Mouse (Mus musculus) midbrain, embryonic 15.5 days (tissue): ENCODE data around the gene Fggy. TPM values are rescaled to one million over a fixed set of nuclear protein-coding genes. Genes with fewer than 3 reads are reported as not detected.
A peak's percentile ranks its signal among the peaks of the same experiment; 100 is the strongest.

Experiments
- ATAC-seq: fragments of 200-750 bp; cut with Nextera tagmentation; replicated peaks from 2 replicates; pipeline ENCODE4 v1.8.0; 2017; ENCODE audit warnings: moderate TSS enrichment
- H3K27ac ChIP-seq: fragments of 300-500 bp; sonication (generic); 2 replicates; pipeline ENCODE4 v1.5.1; 2015; ENCODE audit warnings: mild to moderate bottlenecking, inconsistent platforms
- H3K27me3 ChIP-seq: fragments of 300-500 bp; sonication (generic); replicated peaks from 2 replicates; pipeline ENCODE4 v1.6.1; 2015; ENCODE audit warnings: inconsistent platforms
- H3K36me3 ChIP-seq: fragments of 300-500 bp; sonication (generic); replicated peaks from 2 replicates; pipeline ENCODE4 v1.6.1; 2015; ENCODE audit warnings: inconsistent platforms
- H3K4me1 ChIP-seq: fragments of 300-500 bp; sonication (generic); 2 replicates; pipeline ENCODE4 v1.6.1; 2015; ENCODE audit warnings: inconsistent platforms
- H3K4me2 ChIP-seq: fragments of 300-500 bp; sonication (generic); 2 replicates; pipeline ENCODE4 v1.6.1; 2015; ENCODE audit warnings: inconsistent platforms, mild to moderate bottlenecking, moderate library complexity
- H3K4me3 ChIP-seq: fragments of 300-500 bp; sonication (generic); 2 replicates; pipeline ENCODE4 v1.5.1; 2015; ENCODE audit warnings: mild to moderate bottlenecking, inconsistent platforms
- H3K9ac ChIP-seq: fragments of 300-500 bp; sonication (generic); 2 replicates; pipeline ENCODE4 v1.6.1; 2015; ENCODE audit warnings: mild to moderate bottlenecking, inconsistent platforms
- H3K9me3 ChIP-seq: fragments of 300-500 bp; sonication (generic); 2 replicates; pipeline ENCODE4 v1.6.1; 2016; ENCODE audit warnings: inconsistent platforms
- WGBS: fragments of 180-500 bp; shearing (Covaris S2); methylation state at CpG from one replicate; pipeline ENCODE4 v1.1.7; 2015; ENCODE audit warnings: mixed read lengths; 5-methylcytosine and 5-hydroxymethylcytosine counted together
- polyA plus RNA-seq: library from polyadenylated mRNA; unstranded; fragments of >200 nt; fragmentation: Nextera tagmentation; extraction: Ambion mirVana; gene quantifications from 2 replicates; pipeline ENCODE4 v1.2.1, GENCODE M21; 2015

Fggy gene
- polyA plus RNA-seq, 1 experiment from 2014 or later, result 7.8 TPM

- Histone ChIP-seq H3K27ac (no peak overlapping the region), H3K4me1 (peaks cover 8% of the 10 kb centered on the region), H3K36me3 (no peaks in the 10 kb centered on the region), H3K9ac (no peak overlapping the region), H3K27me3 (no peaks in the 10 kb centered on the region), H3K4me3 (no peak overlapping the region), H3K4me2 (no peak overlapping the region), H3K9me3 (no peaks in the 10 kb centered on the region)
- no peak for ATAC-seq
- WGBS, result 92% methylated on average over 4 of the region's 4 CpGs
Measured at GRCm38 (mm10) chr4:95920448-95920847, 363.1 kb downstream of the Fggy start.

GRCm38 (mm10) chr4:95924210-95925184 lies 367.2 kb downstream of the Fggy start:
- Histone ChIP-seq H3K4me2 (0 out of 2 replicates have a peak overlapping the region, but pooled peaks have one; percentile 19), H3K27me3 (no peaks in the 10 kb centered on the region), H3K4me3 (no peak overlapping the region), H3K9ac (no peak overlapping the region), H3K27ac (no peak overlapping the region), H3K36me3 (no peaks in the 10 kb centered on the region), H3K4me1 (peaks cover 2% of the 10 kb centered on the region; the same call in 1 of the 2 replicates), H3K9me3 (no peaks in the 10 kb centered on the region)
- ATAC-seq, result peak; percentile 90
- 12% methylated on average over 7 of the region's 7 CpGs for WGBS

- H3K4me3 ChIP-seq, result no peak overlapping the region
- peaks cover 2% of the 10 kb centered on the region; the same call in 1 of the 2 replicates for H3K4me1 ChIP-seq
- no peak overlapping the region for H3K4me2 ChIP-seq
- WGBS, result 89% methylated on average over 1 of the region's 1 CpGs
- no peaks in the 10 kb centered on the region for H3K36me3 ChIP-seq
- no peaks in the 10 kb centered on the region for H3K27me3 ChIP-seq
- H3K27ac ChIP-seq, result no peak overlapping the region
- H3K9ac ChIP-seq, result no peak overlapping the region
- H3K9me3 ChIP-seq, result no peaks in the 10 kb centered on the region
- no peak for ATAC-seq
Measured at GRCm38 (mm10) chr4:95928846-95929245, 371.5 kb downstream of the Fggy start.

- Histone ChIP-seq H3K27me3 (no peaks in the 10 kb centered on the region), H3K27ac (no peak overlapping the region), H3K9me3 (no peaks in the 10 kb centered on the region), H3K4me3 (no peak overlapping the region), H3K4me1 (no peaks in the 10 kb centered on the region), H3K36me3 (no peaks in the 10 kb centered on the region), H3K4me2 (no peak overlapping the region), H3K9ac (no peak overlapping the region)
- ATAC-seq, result no peak
- 79% methylated on average over 1 of the region's 1 CpGs for WGBS
Measured at GRCm38 (mm10) chr4:95929936-95930335, 372.6 kb downstream of the Fggy start.

- 64% methylated on average over 2 of the region's 2 CpGs for WGBS
- no peak for ATAC-seq
- Histone ChIP-seq H3K27ac (no peak overlapping the region), H3K9ac (no peak overlapping the region), H3K4me3 (no peak overlapping the region), H3K9me3 (no peaks in the 10 kb centered on the region), H3K4me1 (no peaks in the 10 kb centered on the region), H3K4me2 (no peak overlapping the region), H3K36me3 (no peaks in the 10 kb centered on the region), H3K27me3 (no peaks in the 10 kb centered on the region)
Measured at GRCm38 (mm10) chr4:95931331-95931730, 374.0 kb downstream of the Fggy start.

- Histone ChIP-seq H3K9ac (no peak overlapping the region), H3K9me3 (no peaks in the 10 kb centered on the region)
- 89% methylated on average over 9 of the region's 9 CpGs for WGBS
Measured at GRCm38 (mm10) chr4:95933801-95934356, 376.6 kb downstream of the Fggy start.

GRCm38 (mm10) chr4:95934384-95935035 lies 377.2 kb downstream of the Fggy start:
- no peaks in the 10 kb centered on the region for H3K27me3 ChIP-seq
- no peak overlapping the region for H3K27ac ChIP-seq
- no peak overlapping the region for H3K9ac ChIP-seq
- no peak overlapping the region for H3K4me2 ChIP-seq
- H3K4me1 ChIP-seq, result no peaks in the 10 kb centered on the region
- WGBS, result 80% methylated on average over 4 of the region's 4 CpGs
- H3K36me3 ChIP-seq, result no peaks in the 10 kb centered on the region
- no peaks in the 10 kb centered on the region for H3K9me3 ChIP-seq
- ATAC-seq, result no peak
- H3K4me3 ChIP-seq, result no peak overlapping the region

More at GRCm38 (mm10) chr4:95933801-95934356, 376.6 kb downstream of the Fggy start:
- Histone ChIP-seq H3K4me2 (no peak overlapping the region), H3K36me3 (no peaks in the 10 kb centered on the region), H3K4me1 (no peaks in the 10 kb centered on the region), H3K27ac (no peak overlapping the region), H3K4me3 (no peak overlapping the region), H3K27me3 (no peaks in the 10 kb centered on the region)
- no peak for ATAC-seq

- Histone ChIP-seq H3K4me2 (no peak overlapping the region), H3K4me1 (no peaks in the 10 kb centered on the region), H3K4me3 (no peak overlapping the region), H3K9me3 (no peaks in the 10 kb centered on the region), H3K27me3 (no peaks in the 10 kb centered on the region), H3K36me3 (no peaks in the 10 kb centered on the region), H3K9ac (no peak overlapping the region), H3K27ac (no peak overlapping the region)
- no peak for ATAC-seq
- 77% methylated on average over 3 of the region's 3 CpGs for WGBS
Measured at GRCm38 (mm10) chr4:95938701-95939100, 381.4 kb downstream of the Fggy start.

GRCm38 (mm10) chr4:95947896-95948295 lies 390.6 kb downstream of the Fggy start:
- H3K27me3 ChIP-seq, result no peaks in the 10 kb centered on the region
- 77% methylated on average over 1 of the region's 1 CpGs for WGBS
- no peak for ATAC-seq

GRCm38 (mm10) chr4:95953328-95953727 lies 396.0 kb downstream of the Fggy start:
- Histone ChIP-seq H3K9me3 (no peaks in the 10 kb centered on the region), H3K4me3 (no peak overlapping the region), H3K9ac (no peak overlapping the region), H3K27me3 (no peaks in the 10 kb centered on the region), H3K36me3 (no peaks in the 10 kb centered on the region), H3K4me2 (no peak overlapping the region), H3K27ac (no peak overlapping the region), H3K4me1 (no peaks in the 10 kb centered on the region)
- no peak for ATAC-seq

More at GRCm38 (mm10) chr4:95947896-95948295, 390.6 kb downstream of the Fggy start:
- Histone ChIP-seq H3K4me2 (no peak overlapping the region), H3K9ac (no peak overlapping the region), H3K27ac (no peak overlapping the region), H3K4me3 (no peak overlapping the region), H3K36me3 (no peaks in the 10 kb centered on the region), H3K4me1 (no peaks in the 10 kb centered on the region), H3K9me3 (no peaks in the 10 kb centered on the region)

GRCm38 (mm10) chr4:95966928-95967724 lies 409.8 kb downstream of the Fggy start, which contains the start of gene Hook1:
Gene Hook1, plus strand, starts transcription at chr4:95967240.
- Histone ChIP-seq H3K4me1 (peaks cover 26% of the 10 kb centered on the region), H3K4me2 (peak within 1 kb of the TSS; percentile 58), H3K27me3 (no peaks in the 10 kb centered on the region), H3K9me3 (no peaks in the 10 kb centered on the region), H3K36me3 (no peaks in the 10 kb centered on the region), H3K27ac (peak within 1 kb of the TSS; percentile 88), H3K9ac (peak within 1 kb of the TSS; percentile 77), H3K4me3 (peak within 1 kb of the TSS; percentile 79)
- peak; percentile 100 for ATAC-seq
- WGBS, result under 1% methylated on average over 82 of the region's 82 CpGs
